Mouse (Mus musculus): Measurements from ENCODE around the gene Tmtc4. TPM values are rescaled to one million over a fixed set of nuclear protein-coding genes. Genes with fewer than 3 reads are reported as not detected.

Gene Tmtc4
- polyA plus RNA-seq, 1 experiment = 8.4 TPM

GRCm38 (mm10) chr14:122888480-122888872 lies 95.4 kb downstream of the Tmtc4 start:
- 94% methylated on average over 1 of the region's 1 CpGs for WGBS
- no peaks in the 10 kb centered on the region for H3K36me3 ChIP-seq (ENCODE audit: control insufficient read depth, insufficient read depth, low read length)
- DNase-seq = no peak

GRCm38 (mm10) chr14:122887702-122888479 lies 95.9 kb downstream of the Tmtc4 start:
- no peaks in the 10 kb centered on the region for H3K27me3 ChIP-seq (ENCODE audit: control insufficient read depth, insufficient read depth, low read length)
- H3K4me1 ChIP-seq (replicated peaks; ENCODE audit: control insufficient read depth, insufficient read depth, low read length) = no peaks in the 10 kb centered on the region
- TF ChIP-seq POLR2A (IDR thresholded peaks at IDR 0.05; ENCODE audit: control insufficient read depth, extremely low read depth, insufficient read depth, low read length, poor library complexity) (no peak), CTCF (IDR thresholded peaks at IDR 0.05; ENCODE audit: borderline replicate concordance, control insufficient read depth, extremely low read depth, insufficient read depth, low read length, poor library complexity) (no peak)
- H3K36me3 ChIP-seq (ENCODE audit: control insufficient read depth, insufficient read depth, low read length) = no peaks in the 10 kb centered on the region
- no peak for DNase-seq
- 98% methylated on average over 3 of the region's 3 CpGs for WGBS
- no peak overlapping the region for H3K4me3 ChIP-seq (ENCODE audit: control insufficient read depth, insufficient read depth, low read length)
- no peak overlapping the region for H3K27ac ChIP-seq (ENCODE audit: control insufficient read depth, insufficient read depth, low read length)

More at GRCm38 (mm10) chr14:122888480-122888872, 95.4 kb downstream of the Tmtc4 start:
- no peak for TF ChIP-seq POLR2A (IDR thresholded peaks at IDR 0.05; ENCODE audit: control insufficient read depth, extremely low read depth, insufficient read depth, low read length, poor library complexity)
- TF ChIP-seq CTCF (IDR thresholded peaks at IDR 0.05; ENCODE audit: borderline replicate concordance, control insufficient read depth, extremely low read depth, insufficient read depth, low read length, poor library complexity) = no peak
- Histone ChIP-seq H3K27me3 (ENCODE audit: control insufficient read depth, insufficient read depth, low read length) (no peaks in the 10 kb centered on the region), H3K27ac (ENCODE audit: control insufficient read depth, insufficient read depth, low read length) (no peak overlapping the region), H3K4me1 (replicated peaks; ENCODE audit: control insufficient read depth, insufficient read depth, low read length) (no peaks in the 10 kb centered on the region), H3K4me3 (ENCODE audit: control insufficient read depth, insufficient read depth, low read length) (no peak overlapping the region)

DNA sequence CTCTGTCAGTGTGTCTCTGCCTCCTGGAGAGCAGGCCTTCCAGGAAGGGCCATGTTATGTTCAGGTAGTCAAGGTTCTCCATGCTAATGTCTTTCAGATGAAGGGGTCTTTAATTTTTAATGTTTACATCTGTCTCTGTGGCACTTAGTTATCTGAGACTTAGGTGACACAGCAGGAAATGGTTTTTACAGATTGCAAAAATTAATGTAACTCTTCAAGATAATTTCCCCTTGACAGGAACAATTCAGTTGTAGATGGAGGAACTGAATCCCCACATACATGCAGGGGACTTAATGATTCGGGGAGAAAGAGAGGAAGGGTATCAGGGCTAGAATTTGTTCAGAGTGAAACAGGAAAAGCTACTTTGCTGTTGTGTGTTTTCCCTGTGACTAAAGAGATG lies 96.6 kb downstream of the Tmtc4 start:
- 77% methylated on average over 1 of the region's 1 CpGs for WGBS
- no peak for DNase-seq
- Histone ChIP-seq H3K4me3 (ENCODE audit: control insufficient read depth, insufficient read depth, low read length) (no peak overlapping the region), H3K27me3 (ENCODE audit: control insufficient read depth, insufficient read depth, low read length) (no peaks in the 10 kb centered on the region), H3K4me1 (replicated peaks; ENCODE audit: control insufficient read depth, insufficient read depth, low read length) (no peaks in the 10 kb centered on the region), H3K27ac (ENCODE audit: control insufficient read depth, insufficient read depth, low read length) (no peak overlapping the region), H3K36me3 (ENCODE audit: control insufficient read depth, insufficient read depth, low read length) (no peaks in the 10 kb centered on the region)
- TF ChIP-seq CTCF (IDR thresholded peaks at IDR 0.05; ENCODE audit: borderline replicate concordance, control insufficient read depth, extremely low read depth, insufficient read depth, low read length, poor library complexity) = no peak
- no peak for TF ChIP-seq POLR2A (IDR thresholded peaks at IDR 0.05; ENCODE audit: control insufficient read depth, extremely low read depth, insufficient read depth, low read length, poor library complexity)

- DNase-seq = no peak
- Histone ChIP-seq H3K36me3 (ENCODE audit: control insufficient read depth, insufficient read depth, low read length) (no peaks in the 10 kb centered on the region), H3K4me3 (ENCODE audit: control insufficient read depth, insufficient read depth, low read length) (no peak overlapping the region), H3K4me1 (replicated peaks; ENCODE audit: control insufficient read depth, insufficient read depth, low read length) (no peaks in the 10 kb centered on the region), H3K27ac (ENCODE audit: control insufficient read depth, insufficient read depth, low read length) (no peak overlapping the region), H3K27me3 (ENCODE audit: control insufficient read depth, insufficient read depth, low read length) (no peaks in the 10 kb centered on the region)
- 94% methylated on average over 7 of the region's 7 CpGs for WGBS
- TF ChIP-seq POLR2A (IDR thresholded peaks at IDR 0.05; ENCODE audit: control insufficient read depth, extremely low read depth, insufficient read depth, low read length, poor library complexity) (no peak), CTCF (IDR thresholded peaks at IDR 0.05; ENCODE audit: borderline replicate concordance, control insufficient read depth, extremely low read depth, insufficient read depth, low read length, poor library complexity) (no peak)
Observed at GRCm38 (mm10) chr14:122885893-122886292, 97.9 kb downstream of the Tmtc4 start.

GRCm38 (mm10) chr14:122883821-122884584 lies 99.8 kb downstream of the Tmtc4 start:
- H3K27me3 ChIP-seq (ENCODE audit: control insufficient read depth, insufficient read depth, low read length) = no peaks in the 10 kb centered on the region
- 95% methylated on average over 10 of the region's 10 CpGs for WGBS
- no peak overlapping the region for H3K4me3 ChIP-seq (ENCODE audit: control insufficient read depth, insufficient read depth, low read length)
- TF ChIP-seq POLR2A (IDR thresholded peaks at IDR 0.05; ENCODE audit: control insufficient read depth, extremely low read depth, insufficient read depth, low read length, poor library complexity) = no peak
- TF ChIP-seq CTCF (IDR thresholded peaks at IDR 0.05; ENCODE audit: borderline replicate concordance, control insufficient read depth, extremely low read depth, insufficient read depth, low read length, poor library complexity) = no peak
- no peak overlapping the region for H3K27ac ChIP-seq (ENCODE audit: control insufficient read depth, insufficient read depth, low read length)
- no peaks in the 10 kb centered on the region for H3K36me3 ChIP-seq (ENCODE audit: control insufficient read depth, insufficient read depth, low read length)
- H3K4me1 ChIP-seq (replicated peaks; ENCODE audit: control insufficient read depth, insufficient read depth, low read length) = no peaks in the 10 kb centered on the region
- DNase-seq = no peak

- H3K27ac ChIP-seq (ENCODE audit: control insufficient read depth, insufficient read depth, low read length) = no peak overlapping the region
- no peaks in the 10 kb centered on the region for H3K27me3 ChIP-seq (ENCODE audit: control insufficient read depth, insufficient read depth, low read length)
- no peaks in the 10 kb centered on the region for H3K4me1 ChIP-seq (replicated peaks; ENCODE audit: control insufficient read depth, insufficient read depth, low read length)
- H3K36me3 ChIP-seq (ENCODE audit: control insufficient read depth, insufficient read depth, low read length) = no peaks in the 10 kb centered on the region
- 96% methylated on average over 4 of the region's 4 CpGs for WGBS
- H3K4me3 ChIP-seq (ENCODE audit: control insufficient read depth, insufficient read depth, low read length) = no peak overlapping the region
- DNase-seq = no peak
- no peak for TF ChIP-seq CTCF (IDR thresholded peaks at IDR 0.05; ENCODE audit: borderline replicate concordance, control insufficient read depth, extremely low read depth, insufficient read depth, low read length, poor library complexity)
- TF ChIP-seq POLR2A (IDR thresholded peaks at IDR 0.05; ENCODE audit: control insufficient read depth, extremely low read depth, insufficient read depth, low read length, poor library complexity) = no peak
Observed at GRCm38 (mm10) chr14:122883410-122883806, 100.4 kb downstream of the Tmtc4 start.

All from thymus, adult 2 months (tissue).